Mouse (Mus musculus): ENCODE results near the gene Oxnad1. TPM values are rescaled to one million over a fixed set of nuclear protein-coding genes. Genes with fewer than 3 reads are reported as not detected.

The Oxnad1 gene
- polyA plus RNA-seq (2015; fragmentation: Nextera tagmentation; extraction: Ambion mirVana): 13.0 and 16.9 TPM in 2 replicates

DNA sequence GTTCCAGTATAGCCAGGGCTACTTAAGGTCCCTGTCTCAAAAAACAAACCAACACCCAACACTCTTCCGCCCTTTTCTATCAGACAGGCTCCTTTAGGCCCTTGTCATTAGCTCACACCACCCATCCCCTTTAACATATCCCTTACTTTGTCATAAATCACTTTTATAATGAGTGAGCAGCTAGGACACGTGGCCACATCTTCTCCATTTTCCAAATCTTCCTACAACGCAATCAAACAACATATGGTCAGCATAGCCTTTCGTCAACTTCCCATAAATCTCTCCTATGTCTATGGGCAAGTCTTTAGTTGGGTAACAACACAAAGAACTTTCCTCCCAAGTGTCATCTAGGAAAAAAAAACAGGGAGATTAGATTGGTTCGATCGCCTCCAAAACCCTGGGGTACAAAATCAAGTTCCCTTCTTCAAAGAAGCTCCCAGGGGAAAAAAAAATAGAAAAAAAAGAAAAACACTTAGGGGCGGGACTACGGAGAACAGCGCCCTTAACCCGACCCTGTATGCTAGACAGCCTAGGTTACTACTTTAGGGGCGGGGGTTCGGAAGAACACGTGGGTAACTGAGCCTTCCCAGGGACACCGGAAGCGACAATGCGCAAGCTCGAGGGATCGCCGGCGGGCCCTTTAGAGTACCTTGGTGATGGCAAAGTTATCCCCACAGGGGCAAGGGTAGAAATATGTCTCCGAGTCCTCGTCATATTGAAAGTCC lies at the start of gene Oxnad1:
Oxnad1 (plus strand) TSS at position 614 of the 725 bp plus-strand sequence.
- peaks cover 14% of the 10 kb centered on the region for H3K4me1 ChIP-seq (ENCODE audit: control insufficient read depth, low read depth, low read length)
- H3K27ac ChIP-seq (ENCODE audit: low read length): peak within 1 kb of the TSS; percentile 92
- H3K4me2 ChIP-seq (ENCODE audit: low read depth, low read length): peak within 1 kb of the TSS; percentile 84
- peak within 1 kb of the TSS; percentile 72 for H3K9ac ChIP-seq (ENCODE audit: low read depth, low read length)
- H3K4me3 ChIP-seq (ENCODE audit: low read depth, low read length): peak within 1 kb of the TSS; percentile 77
- WGBS (ENCODE audit: insufficient replicate concordance): 2% methylated on average over 22 of the region's 22 CpGs
- no peaks in the 10 kb centered on the region for H3K9me3 ChIP-seq (replicated peaks; ENCODE audit: control insufficient read depth, low read length)
- H3K36me3 ChIP-seq (ENCODE audit: control insufficient read depth, insufficient read depth): peaks cover 15% of the 10 kb centered on the region
- peak; percentile 86 for ATAC-seq (ENCODE audit: low read depth)
- no peaks in the 10 kb centered on the region for H3K27me3 ChIP-seq (ENCODE audit: control insufficient read depth, insufficient read depth, low read depth, low read length)

DNA sequence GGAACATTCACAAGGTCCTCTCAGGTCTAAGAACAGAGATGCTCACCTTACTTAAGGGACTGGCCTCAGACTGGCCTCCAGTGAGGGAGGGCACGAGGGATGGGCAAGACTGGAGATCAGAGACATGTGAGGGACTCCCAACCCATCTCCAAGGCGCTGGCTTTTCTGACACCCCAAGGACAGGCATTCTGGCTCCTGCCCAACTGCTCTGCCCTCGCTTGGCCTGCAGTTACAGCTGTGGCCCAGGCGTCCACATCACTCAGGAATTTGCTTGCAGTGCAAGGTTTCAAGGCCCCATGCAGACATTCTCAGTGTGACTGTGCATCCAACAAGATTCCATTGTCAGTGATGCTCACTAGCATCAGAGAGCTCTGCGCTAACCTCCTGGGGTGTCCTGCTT lies 48.7 kb upstream of the Oxnad1 start:
- 67% methylated on average over 5 of the region's 5 CpGs for WGBS (ENCODE audit: insufficient replicate concordance)
- Histone ChIP-seq H3K4me2 (ENCODE audit: low read depth, low read length) (no peak overlapping the region), H3K9ac (ENCODE audit: low read depth, low read length) (no peak overlapping the region), H3K4me3 (ENCODE audit: low read depth, low read length) (no peak overlapping the region), H3K27ac (ENCODE audit: low read length) (no peak overlapping the region), H3K9me3 (replicated peaks; ENCODE audit: control insufficient read depth, low read length) (no peaks in the 10 kb centered on the region), H3K27me3 (ENCODE audit: control insufficient read depth, insufficient read depth, low read depth, low read length) (no peaks in the 10 kb centered on the region), H3K36me3 (ENCODE audit: control insufficient read depth, insufficient read depth) (no peaks in the 10 kb centered on the region), H3K4me1 (ENCODE audit: control insufficient read depth, low read depth, low read length) (peaks cover 22% of the 10 kb centered on the region)
- ATAC-seq (ENCODE audit: low read depth): no peak

DNA sequence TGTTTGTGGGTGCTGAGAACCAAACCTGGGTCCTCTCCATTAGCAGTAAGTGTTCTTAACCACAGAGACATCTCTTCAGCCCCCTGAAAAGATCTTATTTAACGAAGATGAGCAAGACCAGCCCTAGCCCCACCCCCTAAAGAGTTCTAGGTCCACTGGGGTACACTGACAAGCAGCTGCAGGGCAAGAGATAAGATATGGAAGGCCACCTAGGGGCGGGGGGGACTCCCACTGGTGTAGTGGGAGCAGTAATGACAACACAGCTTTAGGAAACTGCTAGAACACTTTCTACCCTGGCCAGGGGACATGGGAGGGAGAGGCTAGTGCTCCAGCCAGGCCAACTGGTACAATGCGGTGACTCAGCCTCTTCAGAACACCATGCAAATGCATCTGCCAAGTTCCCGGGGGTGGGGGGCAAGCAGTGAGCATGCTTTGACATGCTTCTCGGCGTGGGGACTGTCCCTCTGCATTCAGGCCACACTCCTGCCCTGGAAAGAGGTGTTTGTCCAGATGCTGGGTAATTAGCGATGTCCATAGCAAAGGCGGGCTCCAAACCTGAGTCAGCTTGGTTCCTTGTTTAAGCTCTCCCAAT lies 47.4 kb upstream of the Oxnad1 start:
- Histone ChIP-seq H3K27me3 (ENCODE audit: control insufficient read depth, insufficient read depth, low read depth, low read length) (no peaks in the 10 kb centered on the region), H3K9me3 (replicated peaks; ENCODE audit: control insufficient read depth, low read length) (no peaks in the 10 kb centered on the region), H3K27ac (ENCODE audit: low read length) (peak overlapping the region; percentile 27; the same call in 1 of the 2 replicates), H3K4me1 (ENCODE audit: control insufficient read depth, low read depth, low read length) (peaks cover 22% of the 10 kb centered on the region), H3K4me3 (ENCODE audit: low read depth, low read length) (no peak overlapping the region), H3K36me3 (ENCODE audit: control insufficient read depth, insufficient read depth) (no peaks in the 10 kb centered on the region), H3K4me2 (ENCODE audit: low read depth, low read length) (peak overlapping the region; percentile 12), H3K9ac (ENCODE audit: low read depth, low read length) (no peak overlapping the region)
- peak; percentile 93 for ATAC-seq (ENCODE audit: low read depth)
- 61% methylated on average over 8 of the region's 8 CpGs for WGBS (ENCODE audit: insufficient replicate concordance)

DNA sequence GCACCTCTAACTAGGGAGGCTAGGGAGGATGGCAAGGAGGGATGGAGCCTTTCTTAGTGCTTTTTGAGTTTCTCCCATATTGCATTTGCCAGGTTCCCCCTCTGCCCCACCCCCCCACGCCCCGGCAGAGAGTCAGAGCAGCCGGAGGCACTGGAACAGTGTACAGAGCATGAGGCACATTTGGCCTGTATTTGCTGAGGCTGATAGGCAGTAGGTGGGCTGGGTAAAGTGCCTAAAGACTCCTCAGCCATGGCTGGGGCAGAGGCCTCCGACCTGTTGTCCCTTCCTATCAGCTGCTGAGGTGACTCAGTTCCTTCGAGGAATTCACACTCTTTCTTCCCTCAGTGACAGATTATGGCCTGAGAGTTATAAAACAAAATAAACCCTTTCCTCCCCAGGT lies 43.1 kb upstream of the Oxnad1 start:
- H3K4me3 ChIP-seq (ENCODE audit: low read depth, low read length): no peak overlapping the region
- WGBS (ENCODE audit: insufficient replicate concordance): 35% methylated on average over 5 of the region's 5 CpGs
- H3K27me3 ChIP-seq (ENCODE audit: control insufficient read depth, insufficient read depth, low read depth, low read length): no peaks in the 10 kb centered on the region
- no peak overlapping the region for H3K4me2 ChIP-seq (ENCODE audit: low read depth, low read length)
- no peaks in the 10 kb centered on the region for H3K9me3 ChIP-seq (replicated peaks; ENCODE audit: control insufficient read depth, low read length)
- H3K27ac ChIP-seq (ENCODE audit: low read length): no peak overlapping the region
- ATAC-seq (ENCODE audit: low read depth): no peak
- H3K36me3 ChIP-seq (ENCODE audit: control insufficient read depth, insufficient read depth): no peaks in the 10 kb centered on the region
- no peak overlapping the region for H3K9ac ChIP-seq (ENCODE audit: low read depth, low read length)
- peaks cover 16% of the 10 kb centered on the region for H3K4me1 ChIP-seq (ENCODE audit: control insufficient read depth, low read depth, low read length)

DNA sequence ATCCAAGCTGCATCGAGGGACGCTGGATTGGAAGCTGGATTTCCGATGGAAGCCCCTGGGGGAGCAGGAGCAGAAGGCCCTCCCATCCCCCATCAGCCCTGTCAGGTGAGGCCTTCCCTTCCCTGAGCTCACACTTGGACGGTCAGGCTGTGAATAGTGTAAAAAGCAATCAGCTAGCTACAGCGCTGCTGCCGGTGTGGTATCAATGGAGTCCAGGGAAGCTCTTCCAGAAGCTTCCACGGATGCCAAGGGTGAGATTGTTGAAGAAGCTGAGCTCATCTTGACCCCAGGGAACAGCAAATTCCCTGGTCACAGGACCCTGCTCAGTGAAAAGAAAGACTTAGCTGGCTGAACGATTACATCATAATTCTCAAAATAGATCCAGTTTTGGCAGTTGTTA lies 38.8 kb upstream of the Oxnad1 start:
- WGBS (ENCODE audit: insufficient replicate concordance): 76% methylated on average over 8 of the region's 8 CpGs
- Histone ChIP-seq H3K4me2 (ENCODE audit: low read depth, low read length) (no peak overlapping the region), H3K27me3 (ENCODE audit: control insufficient read depth, insufficient read depth, low read depth, low read length) (no peaks in the 10 kb centered on the region), H3K9me3 (replicated peaks; ENCODE audit: control insufficient read depth, low read length) (no peaks in the 10 kb centered on the region), H3K27ac (ENCODE audit: low read length) (no peak overlapping the region), H3K4me1 (ENCODE audit: control insufficient read depth, low read depth, low read length) (no peaks in the 10 kb centered on the region), H3K4me3 (ENCODE audit: low read depth, low read length) (no peak overlapping the region), H3K9ac (ENCODE audit: low read depth, low read length) (no peak overlapping the region), H3K36me3 (ENCODE audit: control insufficient read depth, insufficient read depth) (no peaks in the 10 kb centered on the region)
- no peak for ATAC-seq (ENCODE audit: low read depth)

DNA sequence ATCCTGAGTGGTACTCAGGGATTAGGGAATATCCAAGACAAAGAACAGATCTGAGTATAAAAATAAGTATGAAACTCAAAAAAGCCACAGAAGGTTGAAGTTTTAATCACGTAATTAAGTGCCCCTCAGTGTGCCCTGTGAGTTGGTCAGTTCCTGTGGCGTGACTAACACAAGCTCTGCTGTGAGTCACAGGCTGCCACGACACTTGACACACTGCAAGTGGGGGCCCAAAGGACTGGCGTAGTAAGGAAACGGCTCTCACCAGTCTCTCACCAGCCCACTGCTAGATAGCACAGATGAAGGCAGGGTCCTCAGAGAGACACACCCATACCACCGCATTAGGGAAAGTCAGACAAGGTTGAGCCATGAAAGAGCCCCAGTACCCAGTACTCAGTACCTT lies 35.0 kb upstream of the Oxnad1 start:
- no peaks in the 10 kb centered on the region for H3K36me3 ChIP-seq (ENCODE audit: control insufficient read depth, insufficient read depth)
- no peak overlapping the region for H3K4me2 ChIP-seq (ENCODE audit: low read depth, low read length)
- ATAC-seq (ENCODE audit: low read depth): no peak
- H3K4me3 ChIP-seq (ENCODE audit: low read depth, low read length): no peak overlapping the region
- H3K9ac ChIP-seq (ENCODE audit: low read depth, low read length): no peak overlapping the region
- 48% methylated on average over 6 of the region's 6 CpGs for WGBS (ENCODE audit: insufficient replicate concordance)
- H3K9me3 ChIP-seq (replicated peaks; ENCODE audit: control insufficient read depth, low read length): no peaks in the 10 kb centered on the region
- no peaks in the 10 kb centered on the region for H3K27me3 ChIP-seq (ENCODE audit: control insufficient read depth, insufficient read depth, low read depth, low read length)
- H3K4me1 ChIP-seq (ENCODE audit: control insufficient read depth, low read depth, low read length): no peaks in the 10 kb centered on the region
- H3K27ac ChIP-seq (ENCODE audit: low read length): no peak overlapping the region

DNA sequence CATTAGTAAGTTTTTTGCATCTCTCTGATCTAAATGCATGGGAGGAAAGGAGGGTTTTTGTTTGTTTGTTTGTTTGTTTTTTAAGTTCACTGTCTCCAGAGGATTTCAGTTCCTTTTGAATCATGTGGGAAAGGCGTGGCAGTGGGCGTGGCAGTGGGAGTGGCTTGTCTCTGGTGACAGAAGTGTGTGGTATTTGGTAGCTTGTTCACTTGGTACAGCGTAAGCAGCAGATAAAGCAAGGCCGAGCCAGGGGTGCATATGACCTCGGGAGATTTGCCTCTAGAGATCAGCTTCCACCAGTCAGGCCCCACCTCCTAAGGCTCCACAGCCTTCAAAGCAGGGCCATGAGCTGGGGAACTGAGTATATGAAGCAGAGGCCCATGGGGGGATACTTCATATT lies 31.3 kb upstream of the Oxnad1 start:
- no peaks in the 10 kb centered on the region for H3K27me3 ChIP-seq (ENCODE audit: control insufficient read depth, insufficient read depth, low read depth, low read length)
- H3K9me3 ChIP-seq (replicated peaks; ENCODE audit: control insufficient read depth, low read length): no peaks in the 10 kb centered on the region
- H3K4me2 ChIP-seq (ENCODE audit: low read depth, low read length): no peak overlapping the region
- no peaks in the 10 kb centered on the region for H3K36me3 ChIP-seq (ENCODE audit: control insufficient read depth, insufficient read depth)
- no peaks in the 10 kb centered on the region for H3K4me1 ChIP-seq (ENCODE audit: control insufficient read depth, low read depth, low read length)
- H3K4me3 ChIP-seq (ENCODE audit: low read depth, low read length): no peak overlapping the region
- H3K9ac ChIP-seq (ENCODE audit: low read depth, low read length): no peak overlapping the region
- no peak for ATAC-seq (ENCODE audit: low read depth)
- no peak overlapping the region for H3K27ac ChIP-seq (ENCODE audit: low read length)
- WGBS (ENCODE audit: insufficient replicate concordance): 38% methylated on average over 5 of the region's 5 CpGs

DNA sequence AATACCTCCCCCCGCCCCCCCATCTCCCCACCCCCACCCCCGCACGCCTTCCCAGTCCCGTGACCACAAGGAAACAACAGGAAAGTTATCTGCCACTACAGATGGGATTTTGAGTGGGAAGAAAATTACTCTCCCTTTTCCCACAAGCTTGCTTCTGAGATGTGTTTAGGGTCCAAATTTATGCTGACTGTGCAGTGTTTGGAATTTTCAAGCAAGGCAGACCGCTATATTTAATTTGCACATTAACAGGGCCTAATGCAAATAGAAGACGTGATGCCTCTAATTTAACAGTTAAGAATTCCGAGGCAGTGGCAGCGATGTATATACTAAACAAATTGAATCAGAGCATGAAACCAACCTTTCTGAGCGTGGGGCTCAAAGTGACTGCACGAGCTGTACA lies 30.4 kb upstream of the Oxnad1 start:
- no peak overlapping the region for H3K4me2 ChIP-seq (ENCODE audit: low read depth, low read length)
- no peaks in the 10 kb centered on the region for H3K9me3 ChIP-seq (replicated peaks; ENCODE audit: control insufficient read depth, low read length)
- ATAC-seq (ENCODE audit: low read depth): no peak
- no peak overlapping the region for H3K27ac ChIP-seq (ENCODE audit: low read length)
- H3K4me3 ChIP-seq (ENCODE audit: low read depth, low read length): no peak overlapping the region
- no peaks in the 10 kb centered on the region for H3K4me1 ChIP-seq (ENCODE audit: control insufficient read depth, low read depth, low read length)
- H3K36me3 ChIP-seq (ENCODE audit: control insufficient read depth, insufficient read depth): no peaks in the 10 kb centered on the region
- H3K9ac ChIP-seq (ENCODE audit: low read depth, low read length): no peak overlapping the region
- no peaks in the 10 kb centered on the region for H3K27me3 ChIP-seq (ENCODE audit: control insufficient read depth, insufficient read depth, low read depth, low read length)
- WGBS (ENCODE audit: insufficient replicate concordance): 63% methylated on average over 10 of the region's 10 CpGs

DNA sequence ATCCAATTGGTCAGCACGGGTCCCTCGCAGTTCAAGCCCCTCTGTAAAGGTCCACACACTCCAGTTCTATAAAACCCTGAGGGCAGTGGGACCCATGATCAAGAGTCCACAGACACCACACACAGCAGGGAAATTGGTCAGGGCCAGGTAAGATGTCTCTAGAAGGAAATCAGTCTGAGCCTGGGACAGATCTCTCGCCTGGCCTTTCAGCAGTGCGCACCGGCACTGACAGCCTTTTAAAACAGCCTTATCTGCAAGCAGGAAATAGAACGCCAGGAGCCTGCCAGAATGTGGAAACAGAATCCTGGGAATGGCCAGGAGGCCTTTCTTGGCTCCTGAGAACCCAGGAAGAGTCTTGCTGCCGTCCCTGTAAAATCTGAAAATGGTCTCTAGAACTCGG lies 29.4 kb upstream of the Oxnad1 start:
- H3K27ac ChIP-seq (ENCODE audit: low read length): no peak overlapping the region
- WGBS (ENCODE audit: insufficient replicate concordance): 61% methylated on average over 8 of the region's 8 CpGs
- ATAC-seq (ENCODE audit: low read depth): no peak
- no peaks in the 10 kb centered on the region for H3K27me3 ChIP-seq (ENCODE audit: control insufficient read depth, insufficient read depth, low read depth, low read length)
- H3K36me3 ChIP-seq (ENCODE audit: control insufficient read depth, insufficient read depth): no peaks in the 10 kb centered on the region
- no peak overlapping the region for H3K9ac ChIP-seq (ENCODE audit: low read depth, low read length)
- H3K4me1 ChIP-seq (ENCODE audit: control insufficient read depth, low read depth, low read length): no peaks in the 10 kb centered on the region
- no peak overlapping the region for H3K4me2 ChIP-seq (ENCODE audit: low read depth, low read length)
- no peak overlapping the region for H3K4me3 ChIP-seq (ENCODE audit: low read depth, low read length)
- no peaks in the 10 kb centered on the region for H3K9me3 ChIP-seq (replicated peaks; ENCODE audit: control insufficient read depth, low read length)
